In the genomic region with DNA sequence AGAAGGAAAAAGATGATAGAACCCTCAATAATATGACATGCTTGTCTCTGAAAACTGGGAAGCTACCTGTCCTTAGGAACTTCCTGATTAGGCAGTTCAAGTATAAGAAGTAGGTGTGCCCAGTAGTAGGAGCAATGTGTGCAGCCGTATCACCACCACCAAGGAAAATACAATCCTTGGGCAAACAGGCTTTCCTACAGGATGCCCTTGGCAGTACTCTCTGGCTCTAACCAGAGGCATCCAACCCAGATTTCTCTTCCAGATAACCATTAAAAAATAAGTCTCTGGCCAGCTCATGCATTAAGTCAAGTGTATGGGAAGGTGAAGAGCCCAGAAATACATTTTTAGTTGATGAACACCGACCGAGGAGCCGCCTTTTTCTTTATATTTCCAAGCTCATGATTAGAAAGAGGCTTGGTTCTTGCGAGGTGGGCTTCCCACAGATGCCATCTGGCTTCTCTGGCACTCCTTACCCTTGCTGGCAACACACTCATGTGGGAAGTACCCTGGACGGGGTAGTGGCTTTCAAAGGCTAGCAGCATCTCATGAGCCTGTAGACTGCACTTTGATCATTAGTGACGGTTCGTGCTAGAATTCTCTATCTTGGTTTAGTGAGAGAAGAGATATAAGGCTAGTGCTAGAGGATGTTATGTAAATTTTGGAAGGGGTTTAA, we compare ENCODE assay signal across 15 mouse cellular contexts.
A peak's percentile ranks its signal among the peaks of the same experiment; 100 is the strongest.
DNase-seq lines count a peak whose midpoint lies in the region; ATAC-seq and TF ChIP-seq lines count a peak whose summit lies in the region.
"Had no signal": no experiment of that assay in that cellular context is flagged by ENCODE, and none has a peak within 500 bp of the region (broad histone marks: within the 10 kb centered on the region; RNA-seq: fewer than 3 reads in every experiment).

No protein-coding gene starts in this region.

- no peak overlapping the region for H3K9ac ChIP-seq in hindbrain, embryonic 16.5 days (ENCODE audit: low read depth, low read length)
- no peak overlapping the region for H3K9ac ChIP-seq in hindbrain, embryonic 13.5 days
- H3K9ac ChIP-seq in midbrain, embryonic 14.5 days (replicated peaks; ENCODE audit: low read length), result no peak overlapping the region
- H3K9ac ChIP-seq: hindbrain, embryonic 15.5 days had no signal

- H3K27ac ChIP-seq in hindbrain, embryonic 16.5 days (ENCODE audit: low read depth, low read length), result no peak overlapping the region; the same call in 1 of the 2 replicates
- H3K27ac ChIP-seq in hindbrain, embryonic 13.5 days, result no peak overlapping the region
- H3K27ac ChIP-seq in left cerebral cortex, adult 2 months, result no peak overlapping the region
- H3K27ac ChIP-seq in midbrain, embryonic 14.5 days (replicated peaks; ENCODE audit: low read depth, low read length), result no peak overlapping the region
- H3K27ac ChIP-seq: forebrain, embryonic 10.5 days; heart, adult 2 months; hindbrain, embryonic 15.5 days had no signal

- H3K9me3 ChIP-seq in hindbrain, embryonic 16.5 days (ENCODE audit: control insufficient read depth, low read length), result no peaks in the 10 kb centered on the region
- H3K9me3 ChIP-seq in hindbrain, embryonic 13.5 days, result no peaks in the 10 kb centered on the region
- H3K9me3 ChIP-seq in midbrain, embryonic 14.5 days (ENCODE audit: control insufficient read depth, low read length), result no peaks in the 10 kb centered on the region
- H3K9me3 ChIP-seq: forebrain, embryonic 10.5 days; hindbrain, embryonic 15.5 days had no signal

- 77% methylated on average over 8 of the region's 8 CpGs for WGBS in hindbrain, embryonic 16.5 days
- WGBS in hindbrain, embryonic 13.5 days, result 95% methylated on average over 8 of the region's 8 CpGs
- WGBS in midbrain, embryonic 14.5 days, result 89% methylated on average over 8 of the region's 8 CpGs

- no peak for TF ChIP-seq CTCF in left cerebral cortex, adult 2 months (IDR thresholded peaks at IDR 0.05)

- H3K36me3 ChIP-seq in hindbrain, embryonic 16.5 days (ENCODE audit: control insufficient read depth, insufficient read depth, low read length), result no peaks in the 10 kb centered on the region
- H3K36me3 ChIP-seq in hindbrain, embryonic 13.5 days, result no peaks in the 10 kb centered on the region
- no peaks in the 10 kb centered on the region for H3K36me3 ChIP-seq in midbrain, embryonic 14.5 days (ENCODE audit: control insufficient read depth, insufficient read depth, low read length)
- H3K36me3 ChIP-seq: forebrain, embryonic 10.5 days; hindbrain, embryonic 15.5 days had no signal

- intact Hi-C loops in left cerebral cortex, adult 2 months (cut with DNase I), result no loop called here

- H3K27me3 ChIP-seq in hindbrain, embryonic 16.5 days (replicated peaks; ENCODE audit: control insufficient read depth, insufficient read depth, low read length), result no peaks in the 10 kb centered on the region
- H3K27me3 ChIP-seq in hindbrain, embryonic 13.5 days, result no peaks in the 10 kb centered on the region
- no peaks in the 10 kb centered on the region for H3K27me3 ChIP-seq in midbrain, embryonic 14.5 days (ENCODE audit: control insufficient read depth, insufficient read depth, low read length)
- H3K27me3 ChIP-seq: hindbrain, embryonic 15.5 days had no signal

- no peak overlapping the region for H3K4me2 ChIP-seq in hindbrain, embryonic 16.5 days (ENCODE audit: low read length)
- no peak overlapping the region for H3K4me2 ChIP-seq in hindbrain, embryonic 13.5 days
- H3K4me2 ChIP-seq in midbrain, embryonic 14.5 days (ENCODE audit: low read length), result no peak overlapping the region
- H3K4me2 ChIP-seq: hindbrain, embryonic 15.5 days; midbrain, embryonic 11.5 days had no signal

- DNase-seq in left cerebral cortex, adult 18-20 months (ENCODE audit: low spot score in 2 of 2), result peak; percentile 6 to 9
- DNase-seq in left cerebral cortex, adult 2 months (ENCODE audit: extremely low spot score in 1 of 2, low spot score in 2 of 2), result no peak
- DNase-seq in cerebellum, adult 9-10 months, result peak; percentile 89
- no peak for DNase-seq in midbrain, embryonic 14.5 days
- DNase-seq: heart, adult 2 months; liver; lung, adult 18-20 months; lung, postnatal 4 days had no signal

- H3K4me3 ChIP-seq in hindbrain, embryonic 16.5 days (ENCODE audit: low read length), result no peak overlapping the region
- no peak overlapping the region for H3K4me3 ChIP-seq in hindbrain, embryonic 13.5 days
- H3K4me3 ChIP-seq in left cerebral cortex, adult 2 months, result no peak overlapping the region
- no peak overlapping the region for H3K4me3 ChIP-seq in midbrain, embryonic 14.5 days (replicated peaks; ENCODE audit: low read depth, low read length)
- H3K4me3 ChIP-seq: forebrain, embryonic 10.5 days; heart, adult 2 months; hindbrain, embryonic 15.5 days had no signal

- peak; percentile 90 for ATAC-seq in hindbrain, embryonic 16.5 days
- ATAC-seq in hindbrain, embryonic 13.5 days (ENCODE audit: low FRiP score), result no peak
- ATAC-seq in cerebellum, adult (ENCODE audit: insufficient number of reproducible peaks, low FRiP score, low TSS enrichment), result peak; percentile 96
- no peak for ATAC-seq in granulocyte monocyte progenitor cell, adult 5-6 weeks (replicated peaks; ENCODE audit: poor library complexity, severe bottlenecking)
- no peak for ATAC-seq in midbrain, embryonic 14.5 days (ENCODE audit: low FRiP score, low TSS enrichment)

- no peaks in the 10 kb centered on the region for H3K4me1 ChIP-seq in hindbrain, embryonic 16.5 days (ENCODE audit: control insufficient read depth, insufficient read depth, low read depth, low read length)
- no peaks in the 10 kb centered on the region for H3K4me1 ChIP-seq in hindbrain, embryonic 13.5 days (replicated peaks)
- H3K4me1 ChIP-seq in midbrain, embryonic 14.5 days (ENCODE audit: control insufficient read depth, insufficient read depth, low read length), result no peaks in the 10 kb centered on the region
- H3K4me1 ChIP-seq: forebrain, embryonic 10.5 days; hindbrain, embryonic 15.5 days had no signal

Comparison
In these comparisons a context has a peak if more than half of its experiments do, and no peak if none do; other contexts are left out.
1. ATAC-seq: peak in hindbrain, embryonic 16.5 days (single experiment) and cerebellum, adult (single experiment); none in hindbrain, embryonic 13.5 days (single experiment), granulocyte monocyte progenitor cell, adult 5-6 weeks (single experiment) and midbrain, embryonic 14.5 days (single experiment).
2. DNase-seq: peak in left cerebral cortex, adult 18-20 months (2 of 2) and cerebellum, adult 9-10 months (single experiment); none in left cerebral cortex, adult 2 months (0 of 2) and midbrain, embryonic 14.5 days (single experiment).